Mouse (Mus musculus): ENCODE measurements around the gene Gm10392. TPM values are rescaled to one million over a fixed set of nuclear protein-coding genes. Genes with fewer than 3 reads are reported as not detected.

The Gm10392 gene
- not detected in 2 replicates for polyA plus RNA-seq (2012; rRNA removed)

GRCm38 (mm10) chr11:77519043-77519442 is at the start of gene Gm10392:
Gene Gm10392 (minus strand): TSS chr11:77519198.

GRCm38 (mm10) chr11:77515637-77516552 is 3.1 kb downstream of the Gm10392 start, which contains the start of gene Trp53i13:
Gene Trp53i13 (minus strand): TSS chr11:77515980.

GRCm38 (mm10) chr11:77514832-77515636 is 4.0 kb downstream of the Gm10392 start, which contains the start of gene Abhd15:
Gene Abhd15 (plus strand): TSS chr11:77515121.

GRCm38 (mm10) chr11:77493512-77494343 is 25.3 kb downstream of the Gm10392 start, which contains the start of gene Git1:
Gene Git1 (plus strand): TSS chr11:77493562.

GRCm38 (mm10) chr11:77489591-77490235 is 29.3 kb downstream of the Gm10392 start, which contains the start of gene Ankrd13b:
Gene Ankrd13b (minus strand): TSS chr11:77489678.

Other genes starting within 250 kb of the Gm10392 start
- 3.7 and 6.0 TPM in 2 replicates for gene Coro6, start 56.8 kb downstream of the Gm10392 start, polyA plus RNA-seq (2012; rRNA removed)
- 240 and 272 TPM in 2 replicates for gene Ankrd13b, start 29.5 kb downstream of the Gm10392 start, polyA plus RNA-seq (2012; rRNA removed)
- gene Git1, start 25.6 kb downstream of the Gm10392 start, polyA plus RNA-seq (2012; rRNA removed), result 66.7 and 73.4 TPM in 2 replicates
- 0.39 and 0.51 TPM in 2 replicates for gene Abhd15, start 4.1 kb downstream of the Gm10392 start, polyA plus RNA-seq (2012; rRNA removed)
- gene Trp53i13, start 3.2 kb downstream of the Gm10392 start, polyA plus RNA-seq (2012; rRNA removed), result 7.4 and 8.6 TPM in 2 replicates
- 25.6 and 27.0 TPM in 2 replicates for gene Taok1, start 88.6 kb upstream of the Gm10392 start, polyA plus RNA-seq (2012; rRNA removed)
- gene Nufip2, start 167.0 kb upstream of the Gm10392 start, polyA plus RNA-seq (2012; rRNA removed), result 14.4 and 15.0 TPM in 2 replicates
- gene Cryba1, start 206.1 kb upstream of the Gm10392 start, polyA plus RNA-seq (2012; rRNA removed), result 0.11 and 0.28 TPM in 2 replicates
- gene Myo18a, start 244.0 kb upstream of the Gm10392 start, polyA plus RNA-seq (2012; rRNA removed), result 34.0 and 41.8 TPM in 2 replicates

Data from central nervous system, embryonic 18 days (tissue).